Mouse (Mus musculus) 416B (cell line): ENCODE measurements around the gene Slc37a1.

Experiments
- DNase-seq: peaks from one replicate; pipeline ENCODE4 v3.0.0; 2011; ENCODE audit warnings: low read depth

Slc37a1 gene

DNA sequence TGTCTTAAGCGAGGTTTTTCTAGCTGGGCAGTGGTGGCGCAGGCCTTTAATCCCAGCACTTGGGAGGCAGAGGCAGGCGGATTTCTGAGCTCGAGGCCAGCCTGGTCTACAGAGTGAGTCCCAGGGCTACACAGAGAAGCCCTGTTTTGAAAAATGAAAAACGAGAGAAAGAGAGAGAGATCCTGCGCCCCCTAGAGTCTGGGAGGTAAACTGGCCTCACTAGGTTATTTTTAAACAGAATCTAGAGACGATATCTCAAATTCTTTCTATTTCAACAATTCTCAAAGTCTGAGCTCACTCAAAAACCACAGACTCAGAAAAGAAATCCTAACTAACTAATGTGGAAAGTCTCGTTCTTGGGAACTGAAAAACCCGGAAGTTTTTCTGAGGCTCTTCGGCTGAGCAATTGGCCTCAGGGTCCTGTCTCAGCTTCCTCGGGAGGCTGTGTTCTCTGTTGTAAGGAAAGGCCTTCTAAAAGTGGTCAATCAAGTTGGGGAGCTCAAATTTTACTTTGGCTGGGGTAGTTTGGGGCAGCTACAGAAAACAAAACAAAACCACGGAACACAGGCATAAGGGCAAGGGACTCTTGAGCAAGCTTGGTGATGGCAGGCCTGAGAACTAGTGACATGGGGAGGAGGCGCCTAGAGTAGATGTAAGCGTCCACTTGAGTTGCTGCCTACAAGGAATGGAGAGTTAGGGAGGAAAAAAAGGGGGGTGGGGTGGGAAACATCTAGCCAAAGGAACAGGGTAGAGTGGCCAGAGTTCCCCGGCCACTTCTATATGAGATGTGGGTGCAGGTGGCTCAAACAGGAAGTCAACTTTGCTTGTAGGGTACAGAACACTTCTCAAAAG, 8.0 kb downstream of the Slc37a1 start:
- DNase-seq: peak; percentile 82

DNA sequence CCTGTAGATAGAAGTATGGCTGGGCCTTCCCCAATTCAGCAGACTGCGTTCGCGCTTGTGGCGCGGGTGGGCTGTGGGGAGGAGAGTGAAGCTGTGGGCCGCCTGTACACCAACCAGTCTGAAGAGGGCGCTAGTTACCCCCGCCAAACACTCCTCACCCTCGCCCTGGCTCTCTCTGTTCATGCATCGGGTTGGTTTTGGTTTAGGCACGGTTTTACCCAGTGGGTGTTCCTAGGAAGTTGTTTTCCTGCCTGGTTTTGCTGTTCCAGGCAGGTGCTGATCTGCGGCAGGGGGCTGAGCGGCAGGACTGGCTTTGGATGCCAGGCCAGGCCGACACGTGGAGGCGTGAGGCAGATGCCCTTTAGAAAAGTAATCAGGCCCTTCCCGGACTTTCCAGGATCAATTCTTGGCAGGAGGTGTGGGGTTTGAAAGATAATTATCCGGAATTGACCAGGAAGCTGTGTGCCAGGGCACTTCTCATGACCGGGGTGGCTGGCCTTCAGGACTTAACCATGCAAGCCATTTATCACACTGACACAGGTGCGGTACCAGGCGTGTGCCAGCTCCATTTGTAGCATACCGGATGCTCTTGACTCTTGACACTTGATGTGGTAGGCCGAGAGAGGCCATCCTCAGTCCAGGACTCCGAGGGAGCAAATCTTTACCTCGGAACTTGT, 8.8 kb downstream of the Slc37a1 start:
- DNase-seq: peak; percentile 88

DNA sequence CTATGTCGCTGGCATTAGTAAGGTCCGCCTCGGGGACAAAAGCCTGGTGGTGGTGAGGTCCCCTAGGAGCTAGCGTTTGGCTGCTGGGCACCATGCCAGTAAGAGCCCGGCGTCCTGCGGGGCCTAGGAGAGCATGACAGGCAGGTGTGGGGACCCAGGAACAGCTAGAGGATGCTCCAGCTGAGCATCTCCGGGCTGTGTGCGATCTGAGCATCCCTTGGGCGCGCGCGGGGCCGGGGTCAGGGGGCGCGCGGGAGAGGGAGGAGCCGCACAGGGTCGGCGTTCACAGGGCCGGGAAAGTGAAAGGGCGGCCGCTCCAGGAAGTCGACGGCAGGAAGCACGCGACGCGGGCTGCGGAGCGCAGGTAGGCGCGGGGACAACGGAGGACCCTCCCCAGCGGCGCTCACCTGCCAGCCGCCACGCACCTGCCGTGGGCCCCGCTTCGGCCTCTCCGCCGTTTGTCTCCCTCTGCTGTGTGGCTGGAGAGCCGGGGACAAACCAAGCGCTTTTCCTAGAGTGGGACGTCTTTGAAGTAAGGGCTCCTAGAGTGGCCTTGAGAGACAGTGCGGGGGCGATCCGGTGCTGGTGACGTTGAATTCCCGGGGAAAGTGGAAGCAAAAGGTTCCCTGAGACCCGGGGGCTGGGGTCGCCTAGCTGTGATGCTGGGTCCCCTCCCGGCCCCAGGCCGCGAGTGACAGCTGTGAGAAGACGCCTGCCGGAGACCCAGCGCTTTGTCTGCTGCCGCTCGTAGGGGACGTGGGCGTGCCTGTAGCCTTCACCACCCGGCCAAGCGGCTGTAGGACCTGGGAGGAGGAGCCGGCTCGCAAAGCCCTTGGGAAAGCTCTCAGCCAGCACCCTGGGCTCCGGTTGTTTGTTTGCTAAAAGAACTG, 9.5 kb downstream of the Slc37a1 start:
- DNase-seq: peak; percentile 83

DNA sequence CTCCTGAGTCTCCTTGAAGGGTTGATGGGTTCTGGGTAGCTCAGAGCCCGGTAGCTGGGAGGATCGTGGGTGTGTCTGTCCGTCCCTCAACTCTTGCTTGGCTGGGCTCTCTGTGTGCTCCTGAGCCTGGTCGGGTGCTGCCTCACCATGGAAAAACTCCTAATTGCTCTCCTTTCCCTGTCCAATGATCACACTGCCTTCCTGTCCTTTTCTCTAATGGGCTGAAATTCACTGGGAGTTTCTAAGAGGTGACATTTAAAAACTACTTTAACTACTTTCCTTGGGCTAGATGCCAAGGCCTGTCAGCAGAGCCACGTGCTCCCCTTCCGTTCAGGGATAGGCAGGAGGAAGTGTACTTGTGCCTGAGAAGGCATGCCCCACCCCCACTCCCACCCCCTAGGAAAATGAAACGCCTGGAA, 10.9 kb downstream of the Slc37a1 start:
- DNase-seq: peak; percentile 78

GRCm38 (mm10) chr17:31298419-31299209, 12.0 kb downstream of the Slc37a1 start:
- no peak for DNase-seq

DNA sequence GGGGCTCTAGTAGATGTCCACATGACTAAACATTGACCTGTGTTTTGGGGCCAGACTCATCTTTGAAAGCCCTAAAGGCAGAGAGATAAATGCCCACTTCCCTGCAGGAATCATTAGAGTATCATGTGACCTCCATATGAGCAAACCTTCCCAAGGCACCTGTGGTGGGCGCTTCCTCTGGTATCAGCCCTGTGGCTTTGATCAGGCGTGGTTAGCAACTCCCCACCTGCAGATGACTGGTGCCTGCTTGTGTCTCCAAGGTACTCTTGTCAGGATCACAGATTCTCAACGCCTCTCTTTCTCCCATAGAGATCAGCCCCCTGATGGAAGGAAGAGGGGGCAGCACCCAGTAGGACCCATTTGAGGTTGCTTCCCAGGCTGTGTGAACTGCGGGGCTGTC, 13.4 kb downstream of the Slc37a1 start:
- DNase-seq: no peak

DNA sequence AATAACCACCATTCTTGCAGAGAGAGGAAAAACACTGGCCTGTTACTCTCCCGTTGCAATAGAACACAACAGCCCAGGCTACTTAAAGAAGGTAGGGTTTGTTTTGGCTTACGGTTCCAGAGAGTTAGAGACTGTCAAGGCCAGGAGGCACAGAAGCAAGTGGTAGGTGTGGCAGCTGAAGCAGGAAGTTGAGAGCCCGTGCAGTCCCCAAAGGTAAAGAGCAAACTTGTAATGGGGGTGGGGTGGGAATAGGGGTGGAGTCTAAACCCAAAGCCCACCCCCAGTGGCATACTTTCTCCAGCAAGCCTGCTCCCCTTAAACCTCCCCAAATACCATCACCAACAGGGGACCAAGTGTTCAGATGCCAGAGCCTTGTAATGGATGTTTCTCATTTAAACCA, 14.1 kb downstream of the Slc37a1 start:
- no peak for DNase-seq

DNA sequence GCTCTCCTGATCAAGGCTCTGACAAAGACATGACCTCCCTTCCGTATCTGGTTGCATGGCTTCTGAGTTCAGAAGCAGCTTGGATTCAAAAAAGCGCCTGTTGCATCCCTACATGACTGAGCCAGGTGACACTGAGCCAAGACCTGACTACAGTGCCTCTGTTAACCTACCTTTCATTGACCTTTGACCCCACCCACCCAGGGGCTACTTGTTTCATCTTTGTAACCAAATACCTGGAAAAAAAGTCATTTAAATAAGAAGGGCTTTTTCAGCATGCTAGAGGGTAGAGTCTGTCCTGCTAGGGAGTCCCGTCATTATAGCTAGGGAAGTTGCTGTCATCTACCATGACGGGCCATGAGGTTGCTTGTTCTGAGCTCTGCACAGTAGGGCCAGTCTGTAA, 16.8 kb downstream of the Slc37a1 start:
- DNase-seq: no peak

DNA sequence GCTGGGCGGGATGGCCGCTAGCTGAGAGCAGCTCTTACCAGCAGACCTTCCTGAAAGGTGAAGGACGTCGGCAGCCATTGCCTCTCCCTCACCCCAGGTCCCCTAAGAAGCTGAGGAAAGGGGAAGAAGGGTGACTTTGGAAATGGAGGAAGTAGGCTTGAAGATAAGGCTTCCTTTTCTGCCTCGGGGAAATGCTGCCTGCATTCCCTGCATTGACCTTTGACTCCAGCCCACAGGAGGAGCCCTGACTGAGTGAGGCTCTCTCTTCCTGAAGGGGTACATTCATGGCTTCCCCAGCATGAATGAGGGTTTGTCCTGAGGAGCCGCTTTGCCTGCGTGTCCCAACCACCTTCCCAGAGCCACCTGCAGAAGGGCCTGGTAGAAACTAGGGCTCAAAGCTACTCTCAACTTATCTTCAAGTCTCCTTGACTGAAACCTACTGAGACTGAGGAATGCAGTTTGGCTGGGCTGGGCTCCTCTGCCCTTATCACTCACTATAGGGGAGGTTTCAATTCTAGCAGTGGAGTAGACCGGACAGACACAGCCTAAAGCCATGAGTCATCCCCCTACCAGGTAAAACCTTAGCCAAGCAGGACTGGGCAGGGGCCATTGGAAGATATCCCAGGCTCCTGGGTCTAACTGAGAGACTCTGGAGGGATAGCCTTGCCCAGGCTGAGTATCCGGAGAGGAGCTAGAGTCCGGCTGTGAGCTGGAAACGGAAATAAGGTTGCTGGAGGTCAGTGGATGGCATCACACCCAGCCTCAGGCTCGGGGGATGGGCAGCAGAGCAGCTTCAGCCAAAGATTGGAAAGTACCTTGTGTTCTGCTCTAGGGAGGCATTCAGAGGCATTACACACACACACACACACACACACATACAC, 18.5 kb downstream of the Slc37a1 start:
- DNase-seq: no peak

DNA sequence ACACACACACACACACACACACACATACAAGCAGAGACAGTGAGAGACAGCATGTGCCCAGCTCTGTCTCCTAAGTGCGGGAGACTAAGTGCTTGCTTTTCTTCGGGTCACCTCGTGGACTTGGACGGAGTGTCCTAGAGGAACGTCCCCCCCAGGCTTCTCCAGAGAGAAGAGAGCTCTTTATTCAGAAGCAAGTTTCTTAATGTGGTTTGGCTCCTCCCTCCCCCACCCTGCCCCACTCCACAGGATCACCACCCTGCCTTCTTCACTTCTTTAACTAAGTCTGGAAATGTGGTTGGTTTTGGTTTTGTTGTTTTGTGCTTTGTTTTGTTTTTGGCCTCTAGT, 19.2 kb downstream of the Slc37a1 start:
- no peak for DNase-seq

DNA sequence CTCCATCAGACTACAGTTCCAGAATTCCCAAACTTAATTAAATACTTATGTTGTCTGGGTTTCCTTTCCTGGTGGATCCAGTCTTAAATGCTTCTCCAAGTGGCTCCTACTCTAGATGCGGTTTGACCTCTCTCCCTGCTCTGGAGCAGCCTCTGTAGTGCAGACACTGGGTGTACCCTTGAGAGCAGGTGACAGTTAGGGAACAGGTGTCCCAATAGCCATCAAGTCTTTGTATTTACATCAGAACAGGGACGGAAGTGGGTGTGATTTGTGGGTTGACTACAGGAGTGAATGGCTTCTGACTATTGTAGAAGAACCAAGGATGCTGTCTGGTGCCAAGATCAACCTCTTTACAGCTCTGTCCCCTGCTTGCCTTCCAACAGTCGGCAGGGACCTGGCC, 21.2 kb downstream of the Slc37a1 start:
- DNase-seq: no peak

- no peak for DNase-seq
Observed at GRCm38 (mm10) chr17:31308291-31308816, 21.8 kb downstream of the Slc37a1 start.

DNA sequence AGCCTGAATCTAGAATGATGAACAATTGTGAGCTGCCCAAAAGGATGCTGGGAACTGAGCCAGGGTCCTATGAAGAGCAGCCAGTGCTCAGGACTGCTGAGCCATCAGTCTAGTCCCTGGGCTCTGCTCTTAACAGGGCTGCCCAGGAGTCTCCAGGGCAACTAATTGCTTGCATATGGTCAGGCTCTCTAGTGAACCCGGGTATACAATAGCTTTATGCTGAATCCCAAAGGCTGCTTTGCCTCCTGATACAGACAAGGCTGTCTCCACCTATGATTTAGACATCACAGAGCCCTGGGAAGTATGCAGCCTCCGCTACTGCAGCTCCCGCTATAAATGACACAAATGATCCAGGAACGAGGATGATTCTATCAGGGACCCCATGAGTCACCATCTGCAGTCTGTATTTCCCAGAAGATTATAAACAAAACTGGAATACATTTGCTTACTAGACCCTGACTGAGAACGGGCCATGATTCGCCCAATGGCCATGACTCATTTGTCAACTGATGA, 22.7 kb downstream of the Slc37a1 start:
- DNase-seq: peak; percentile 36

GRCm38 (mm10) chr17:31311047-31311446, 24.5 kb downstream of the Slc37a1 start:
- no peak for DNase-seq

GRCm38 (mm10) chr17:31312648-31313047, 26.1 kb downstream of the Slc37a1 start:
- no peak for DNase-seq

DNA sequence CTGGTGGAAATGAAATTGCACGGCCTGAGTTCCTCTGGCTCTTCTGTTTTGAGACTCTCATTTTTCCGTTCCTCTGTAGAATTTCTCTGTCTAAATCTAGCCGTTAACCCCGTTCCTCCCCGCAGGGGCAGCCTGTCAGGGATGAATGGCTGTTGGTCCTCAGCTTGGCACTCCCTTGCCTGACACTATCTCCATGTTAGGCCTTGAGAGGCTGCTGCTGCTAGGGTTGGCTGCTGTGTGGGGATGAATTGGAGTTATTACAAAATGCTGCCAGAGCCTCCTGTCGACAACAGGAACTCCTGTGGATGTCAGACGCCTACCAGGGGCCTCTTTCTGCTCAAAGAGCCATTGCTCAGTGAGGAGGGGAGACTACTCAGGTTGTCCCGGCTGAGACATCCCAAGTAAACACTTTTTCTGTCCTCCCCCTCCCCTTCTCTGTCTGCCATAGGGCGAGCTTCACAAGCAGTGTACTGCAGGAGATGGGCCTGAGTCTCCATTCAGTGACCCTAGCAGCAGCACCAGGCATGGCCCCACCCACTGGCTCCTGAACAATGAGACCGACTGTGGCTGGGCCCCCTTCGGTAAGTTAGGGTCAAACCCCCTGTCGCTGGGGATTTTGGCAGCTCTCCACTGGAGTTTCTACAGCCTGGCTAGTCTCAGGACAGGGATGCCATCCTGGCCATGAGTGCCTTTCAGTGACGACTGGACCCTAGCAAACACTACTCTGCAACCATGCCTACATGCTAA, 28.6 kb downstream of the Slc37a1 start:
- DNase-seq: no peak

GRCm38 (mm10) chr17:31315993-31316392, 29.4 kb downstream of the Slc37a1 start:
- DNase-seq: no peak

DNA sequence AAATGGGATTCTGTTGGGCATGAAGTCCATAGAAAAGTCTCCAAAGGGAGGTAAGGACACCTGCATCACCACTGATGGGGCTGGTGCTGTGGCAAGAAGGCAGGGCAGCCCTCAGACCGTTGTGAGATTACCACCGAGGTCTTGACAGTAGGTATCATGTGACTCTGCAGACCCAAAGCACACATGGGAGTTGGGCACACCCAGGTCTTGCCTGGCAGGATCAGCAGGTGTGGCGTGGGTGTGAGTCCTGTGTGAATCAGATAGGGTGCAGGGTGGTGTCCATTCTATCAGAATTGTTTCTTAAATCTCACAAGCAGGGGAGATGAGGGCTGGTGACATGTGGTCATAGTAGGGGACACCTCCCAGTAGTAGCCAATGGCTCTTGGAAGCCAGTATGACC, 30.4 kb downstream of the Slc37a1 start:
- no peak for DNase-seq

DNA sequence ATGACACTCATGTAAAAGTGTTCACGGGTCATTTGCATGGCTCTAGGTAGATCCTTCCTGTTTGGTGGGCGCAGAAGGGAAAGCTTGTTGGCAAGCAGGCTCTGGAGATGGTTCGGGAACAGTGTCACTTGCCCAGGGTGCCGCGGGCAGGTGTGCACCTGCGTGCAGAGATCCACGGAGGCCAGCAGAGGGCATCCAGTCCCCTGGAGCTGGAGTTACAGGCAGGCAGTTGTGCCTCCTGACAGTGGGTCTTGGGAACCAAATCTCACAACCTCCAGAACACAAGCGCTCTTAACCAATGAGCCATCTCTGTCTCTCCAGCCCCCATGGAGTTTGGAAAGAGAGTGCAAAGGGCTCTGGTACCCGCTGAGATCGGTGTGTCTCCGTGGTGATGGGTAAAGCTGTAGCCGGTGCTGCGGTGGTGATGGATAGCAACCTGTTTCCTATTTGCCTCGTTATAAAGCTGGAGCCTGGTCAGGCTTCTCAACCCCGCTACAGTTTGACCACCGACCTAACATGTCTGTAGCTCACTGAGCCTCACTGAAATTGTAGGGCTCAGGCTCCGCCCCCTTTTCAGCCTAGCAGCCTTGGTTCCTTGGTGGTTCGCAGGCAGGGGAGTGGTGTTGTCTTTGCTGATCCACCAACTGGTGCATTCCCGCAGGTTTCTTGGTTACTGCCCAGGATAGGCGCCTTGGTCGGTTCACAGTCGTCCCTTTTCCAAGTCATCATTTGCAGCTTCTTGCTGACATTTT, 31.1 kb downstream of the Slc37a1 start:
- DNase-seq: no peak
